Mouse (Mus musculus) ES-E14 (cell line): ENCODE data around the gene Nectin1. TPM values are rescaled to one million over a fixed set of nuclear protein-coding genes. Genes with fewer than 3 reads are reported as not detected.

ENCODE experiments used
- DNase-seq: peaks from one replicate; pipeline ENCODE4 v3.0.0-alpha.2; 2013; ENCODE audit warnings: low read depth, low spot score
- H3K27ac ChIP-seq: 2 replicates; pipeline ENCODE4 v1.5.1; 2012; ENCODE audit warnings: low read depth, mild to moderate bottlenecking, low read length, moderate library complexity, mixed read lengths; ENCODE audit not compliant: poor library complexity, insufficient read depth, severe bottlenecking
- H3K36me3 ChIP-seq: 2 replicates; pipeline ENCODE4 v1.6.1; 2012; ENCODE audit warnings: mild to moderate bottlenecking, low read length, moderate library complexity, mixed read lengths; ENCODE audit not compliant: control insufficient read depth, poor library complexity, insufficient read depth, severe bottlenecking
- H3K4me1 ChIP-seq, 2 experiments: fragments of 150-350 bp in 1 of 2; sonication (generic) in 1 of 2; 2 replicates each; pipeline ENCODE4 v1.6.1; 2012; ENCODE audit warnings: low read length in 2 of 2, mild to moderate bottlenecking in 1 of 2, mixed read lengths in 1 of 2; ENCODE audit not compliant: control insufficient read depth in 2 of 2, insufficient read depth in 2 of 2, poor library complexity in 1 of 2
- H3K4me3 ChIP-seq, 2 experiments: fragments of 150-350 bp in 1 of 2; sonication (generic) in 1 of 2; 2 replicates each; pipeline ENCODE4 v1.5.1; 2012; ENCODE audit warnings: low read length in 2 of 2, low read depth in 1 of 2, mild to moderate bottlenecking in 1 of 2, mixed read lengths in 1 of 2; ENCODE audit not compliant: insufficient read depth in 1 of 2, poor library complexity in 1 of 2, severe bottlenecking in 1 of 2
- H3K9ac ChIP-seq: 2 replicates; pipeline ENCODE4 v1.6.1; 2012; ENCODE audit warnings: low read depth, mild to moderate bottlenecking, low read length, mixed read lengths; ENCODE audit not compliant: poor library complexity, insufficient read depth, severe bottlenecking
- H3K9me3 ChIP-seq: fragments of 150-350 bp; sonication (generic); 2 replicates; pipeline ENCODE4 v1.6.1; 2012; ENCODE audit warnings: low read depth, mild to moderate bottlenecking, low read length; ENCODE audit not compliant: control insufficient read depth, insufficient read depth
- CHD2 ChIP-seq: IDR thresholded peaks from 2 replicates; pipeline ENCODE4 v1.6.1; 2014; ENCODE audit warnings: mild to moderate bottlenecking, low read depth, low read length, inconsistent platforms
- HCFC1 ChIP-seq: IDR thresholded peaks from 2 replicates; pipeline ENCODE4 v1.6.1; 2012; ENCODE audit warnings: low read length, inconsistent platforms, borderline replicate concordance; ENCODE audit not compliant: insufficient read depth
- MAFK ChIP-seq: IDR thresholded peaks from 2 replicates; pipeline ENCODE4 v1.6.1; 2014; ENCODE audit warnings: mild to moderate bottlenecking, low read depth, low read length, inconsistent platforms; ENCODE audit not compliant: insufficient read depth
- ZC3H11A ChIP-seq: IDR thresholded peaks from 2 replicates; pipeline ENCODE4 v1.6.1; 2012; ENCODE audit warnings: low read depth, mild to moderate bottlenecking, inconsistent platforms, low read length, borderline replicate concordance
- ZNF384 ChIP-seq: IDR thresholded peaks from 2 replicates; pipeline ENCODE4 v1.6.1; 2012; ENCODE audit warnings: low read depth, low read length, inconsistent platforms
- in situ Hi-C, 2 experiments: fragments of 600-800 bp; cut with MboI; formaldehyde crosslinking; loops; one replicate each; pipeline ENCODE4 v1.15.1; 2025; ENCODE audit warnings: low sequenced_read_pairs in 2 of 2, inconsistent platforms in 1 of 2; ENCODE audit not compliant: unreplicated experiment in 2 of 2
- total RNA-seq: library from RNA; depleted of rRNA; stranded (reverse); fragments of 300-350 nt; gene quantifications from 2 replicates; pipeline ENCODE4 v1.2.3, GENCODE M21; 2012

Nectin1 gene
- total RNA-seq, 1 experiment: 12.9 TPM

DNA sequence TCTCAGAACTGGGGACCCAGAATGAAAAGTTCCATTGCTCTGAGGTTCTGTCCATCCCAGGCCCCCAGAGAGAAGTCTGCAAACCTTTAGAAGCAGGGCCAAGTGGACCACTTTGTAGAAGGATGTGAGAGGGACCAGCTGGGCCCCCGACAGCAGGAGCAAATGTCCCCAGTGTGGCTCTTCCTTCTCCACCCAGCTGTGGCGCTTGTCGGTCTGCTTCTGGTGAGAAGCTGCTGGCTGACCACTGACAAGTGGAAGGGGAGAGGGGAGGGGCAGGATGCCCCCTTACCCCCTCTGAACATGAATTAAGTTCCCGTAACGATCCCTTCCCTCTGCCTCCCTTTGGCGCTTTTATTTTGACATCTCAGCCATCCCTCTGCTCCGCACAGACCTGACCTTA lies 54.0 kb downstream of the Nectin1 start:
- in situ Hi-C loops: no loop called here
- H3K36me3 ChIP-seq: peaks cover 13% of the 10 kb centered on the region
- DNase-seq: no peak
- H3K9ac ChIP-seq: no peak overlapping the region
- TF ChIP-seq MAFK (no peak), ZNF384 (no peak), CHD2 (no peak), ZC3H11A (no peak), HCFC1 (no peak)
- H3K27ac ChIP-seq: no peak overlapping the region
- no peaks in the 10 kb centered on the region for H3K9me3 ChIP-seq
- H3K4me1 ChIP-seq: peaks cover 0 to 7% of the 10 kb centered on the region in 2 experiments; a peak in 2 of 4 replicates
- no peak overlapping the region for H3K4me3 ChIP-seq

DNA sequence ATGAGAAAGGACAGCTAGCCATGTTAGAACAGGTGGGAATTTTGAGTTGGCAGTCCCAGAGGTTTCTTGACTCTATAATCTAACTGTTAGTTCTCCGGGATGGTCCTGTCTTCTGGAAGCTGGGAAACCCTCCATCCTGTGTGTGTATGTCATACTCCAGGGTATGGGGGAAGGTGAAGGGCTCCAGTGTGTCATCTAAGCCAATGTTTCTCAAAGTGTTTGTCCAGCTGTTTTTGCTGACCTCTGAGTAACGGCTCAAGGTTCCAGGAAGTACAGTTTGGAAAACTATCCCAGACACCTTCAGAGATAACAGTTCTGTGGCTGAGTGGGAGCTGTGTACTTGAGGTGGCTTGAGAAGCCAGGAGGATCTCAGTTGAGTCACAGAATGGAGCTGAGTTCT lies 56.7 kb downstream of the Nectin1 start:
- H3K9ac ChIP-seq: no peak overlapping the region
- peaks cover 0 to 16% of the 10 kb centered on the region in 2 experiments; a peak in 2 of 4 replicates for H3K4me1 ChIP-seq
- no peaks in the 10 kb centered on the region; the same call in 1 of the 2 replicates for H3K36me3 ChIP-seq
- TF ChIP-seq ZC3H11A: no peak
- no peak for TF ChIP-seq MAFK
- TF ChIP-seq HCFC1: no peak
- no peak for TF ChIP-seq ZNF384
- in situ Hi-C loops: no loop called here
- no peak overlapping the region for H3K27ac ChIP-seq
- no peak overlapping the region for H3K4me3 ChIP-seq
- DNase-seq: no peak
- H3K9me3 ChIP-seq: no peaks in the 10 kb centered on the region

GRCm38 (mm10) chr9:43801911-43802310 lies 58.1 kb downstream of the Nectin1 start:
- no peaks in the 10 kb centered on the region for H3K9me3 ChIP-seq
- in situ Hi-C loops: no loop called here
- H3K36me3 ChIP-seq: peaks cover 3% of the 10 kb centered on the region; the same call in 1 of the 2 replicates
- no peak overlapping the region for H3K4me3 ChIP-seq
- DNase-seq: peak; percentile 34
- 0 out of 2 replicates have a peak overlapping the region, but pooled peaks have one; percentile 1 for H3K9ac ChIP-seq
- no peak for TF ChIP-seq HCFC1
- peak; percentile 91; the same call in 1 of the 2 replicates for TF ChIP-seq ZC3H11A
- peaks cover 0 to 14% of the 10 kb centered on the region in 2 experiments; a peak in 1 of 4 replicates for H3K4me1 ChIP-seq
- H3K27ac ChIP-seq: no peak overlapping the region

GRCm38 (mm10) chr9:43807565-43807964 lies 63.8 kb downstream of the Nectin1 start:
- in situ Hi-C loops: no loop called here
- TF ChIP-seq HCFC1 (no peak), ZNF384 (no peak), ZC3H11A (no peak), CHD2 (no peak), MAFK (no peak)
- H3K27ac ChIP-seq: no peak overlapping the region; the same call in 1 of the 2 replicates

GRCm38 (mm10) chr9:43808099-43808498 lies 64.3 kb downstream of the Nectin1 start:
- no peak overlapping the region for H3K4me3 ChIP-seq
- peaks cover 3% of the 10 kb centered on the region; the same call in 1 of the 2 replicates for H3K36me3 ChIP-seq
- peaks cover 0 to 17% of the 10 kb centered on the region in 2 experiments; a peak in 2 of 4 replicates for H3K4me1 ChIP-seq
- no peak overlapping the region for H3K9ac ChIP-seq
- no peak overlapping the region for H3K27ac ChIP-seq
- in situ Hi-C loops: no loop called here
- DNase-seq: no peak
- TF ChIP-seq CHD2 (no peak), ZNF384 (no peak), HCFC1 (no peak), MAFK (no peak), ZC3H11A (no peak)
- H3K9me3 ChIP-seq: no peaks in the 10 kb centered on the region

More at GRCm38 (mm10) chr9:43807565-43807964, 63.8 kb downstream of the Nectin1 start:
- H3K9me3 ChIP-seq: no peaks in the 10 kb centered on the region
- no peak overlapping the region for H3K4me3 ChIP-seq
- peaks cover 0 to 18% of the 10 kb centered on the region in 2 experiments; a peak in 2 of 4 replicates for H3K4me1 ChIP-seq
- peaks cover 3% of the 10 kb centered on the region; the same call in 1 of the 2 replicates for H3K36me3 ChIP-seq
- DNase-seq: no peak
- H3K9ac ChIP-seq: no peak overlapping the region
